Mouse (Mus musculus) gastrocnemius, postnatal 25 days (tissue): ENCODE results near the gene Ttc36. TPM values are rescaled to one million over a fixed set of nuclear protein-coding genes. Genes with fewer than 3 reads are reported as not detected.

ENCODE experiments used
- DNase-seq: peaks from one replicate; pipeline ENCODE4 v3.0.0; 2022
- long read RNA-seq, 2 experiments: library from polyadenylated mRNA; stranded (forward); transcript quantifications; one replicate each; pipeline ENCODE4 v2.0.0; 2021
- total RNA-seq, 2 experiments: library from RNA; stranded (reverse); gene quantifications; 1 replicate in 1 of 2; 2 replicates in 1 of 2; pipeline ENCODE4 v1.2.3; 2021

Gene Ttc36
- total RNA-seq = under 1 TPM; 0.32 to 0.90 TPM
- long read RNA-seq, experiment 1, partial matches to known transcripts = 1 of 1 reads
- long read RNA-seq, experiment 1, other reads (novel, unspliced or antisense) = 0 of 1 reads
- long read RNA-seq, experiment 2, partial matches to known transcripts = 1 of 1 reads
- long read RNA-seq, experiment 2, other reads (novel, unspliced or antisense) = 0 of 1 reads

GRCm38 (mm10) chr9:44802808-44803450, at the start of gene Ttc36:
Gene Ttc36, minus strand, starts transcription at chr9:44803072.
- DNase-seq = no peak

GRCm38 (mm10) chr9:44847446-44847845, 44.6 kb upstream of the Ttc36 start:
- DNase-seq = no peak

- DNase-seq = no peak
Measured at GRCm38 (mm10) chr9:44841241-44841640, 38.4 kb upstream of the Ttc36 start.

- DNase-seq = peak; percentile 47
Measured at GRCm38 (mm10) chr9:44836439-44836838, 33.6 kb upstream of the Ttc36 start.

GRCm38 (mm10) chr9:44832356-44832755, 29.5 kb upstream of the Ttc36 start:
- no peak for DNase-seq

GRCm38 (mm10) chr9:44830506-44830905, 27.6 kb upstream of the Ttc36 start:
- no peak for DNase-seq

- DNase-seq = no peak
Measured at GRCm38 (mm10) chr9:44828944-44829343, 26.1 kb upstream of the Ttc36 start.

GRCm38 (mm10) chr9:44826660-44827059, 23.8 kb upstream of the Ttc36 start:
- no peak for DNase-seq

GRCm38 (mm10) chr9:44819920-44820827, 17.3 kb upstream of the Ttc36 start:
- DNase-seq = peak; percentile 37

- DNase-seq = no peak
Measured at GRCm38 (mm10) chr9:44817522-44817921, 14.7 kb upstream of the Ttc36 start.

GRCm38 (mm10) chr9:44814179-44814578, 11.3 kb upstream of the Ttc36 start:
- DNase-seq = no peak

GRCm38 (mm10) chr9:44810316-44810715, 7.4 kb upstream of the Ttc36 start:
- DNase-seq = no peak

GRCm38 (mm10) chr9:44807778-44808177, 4.9 kb upstream of the Ttc36 start:
- no peak for DNase-seq

- DNase-seq = no peak
Measured at GRCm38 (mm10) chr9:44807141-44807540, 4.3 kb upstream of the Ttc36 start.

- DNase-seq = no peak
Measured at GRCm38 (mm10) chr9:44805536-44805935, 2.7 kb upstream of the Ttc36 start.

GRCm38 (mm10) chr9:44804678-44805077, 1.8 kb upstream of the Ttc36 start:
- DNase-seq = no peak

- DNase-seq = no peak
Measured at GRCm38 (mm10) chr9:44801669-44802068, 1.2 kb downstream of the Ttc36 start.

GRCm38 (mm10) chr9:44799958-44800324, 2.9 kb downstream of the Ttc36 start:
- DNase-seq = no peak

- DNase-seq = peak; percentile 87
Measured at GRCm38 (mm10) chr9:44799102-44799957, 3.5 kb downstream of the Ttc36 start, which contains the start of gene Tmem25. Gene Tmem25, minus strand, starts transcription at chr9:44799307.

- peak; percentile 65 for DNase-seq
Measured at GRCm38 (mm10) chr9:44798298-44798697, 4.6 kb downstream of the Ttc36 start.

GRCm38 (mm10) chr9:44792842-44793241, 10.0 kb downstream of the Ttc36 start:
- no peak for DNase-seq
